Mouse (Mus musculus): ENCODE results near the gene Dnaic1.
A peak's percentile ranks its signal among the peaks of the same experiment; 100 is the strongest.

Gene Dnaic1

DNA sequence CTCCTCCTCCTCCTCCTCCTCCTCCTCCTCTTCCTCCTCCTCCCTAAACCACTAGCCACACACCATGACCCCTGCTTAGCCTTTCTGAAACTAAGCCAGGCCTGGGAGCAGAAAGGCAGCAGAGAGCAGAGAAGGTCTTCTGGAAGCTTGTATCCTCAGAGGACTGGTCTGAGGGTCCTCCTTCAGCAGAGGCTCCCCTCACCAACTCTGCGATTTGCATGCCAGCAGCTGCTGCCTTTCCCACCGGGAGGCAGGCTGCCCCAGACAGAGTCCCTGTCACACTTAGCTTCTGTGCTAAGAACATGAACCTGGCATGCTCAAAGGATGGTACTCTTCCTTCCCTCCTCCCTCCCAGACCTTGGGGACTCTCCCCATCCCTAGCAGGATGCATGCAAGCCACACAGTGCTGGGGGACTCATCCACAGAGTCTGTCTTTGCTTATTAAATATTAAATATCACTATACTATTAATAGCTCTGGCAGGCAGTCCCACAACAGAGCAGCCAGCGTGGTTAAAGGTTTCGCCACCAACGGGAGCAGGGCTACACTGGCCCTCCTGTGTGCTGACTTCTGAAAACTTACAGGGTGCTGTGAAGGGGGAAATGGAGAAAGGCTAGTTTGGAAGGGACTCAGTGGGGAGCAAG lies 13.1 kb upstream of the Dnaic1 start:
- TF ChIP-seq GATA4 (IDR thresholded peaks at IDR 0.05; ENCODE audit: insufficient replicate concordance, low read length), result no peak

DNA sequence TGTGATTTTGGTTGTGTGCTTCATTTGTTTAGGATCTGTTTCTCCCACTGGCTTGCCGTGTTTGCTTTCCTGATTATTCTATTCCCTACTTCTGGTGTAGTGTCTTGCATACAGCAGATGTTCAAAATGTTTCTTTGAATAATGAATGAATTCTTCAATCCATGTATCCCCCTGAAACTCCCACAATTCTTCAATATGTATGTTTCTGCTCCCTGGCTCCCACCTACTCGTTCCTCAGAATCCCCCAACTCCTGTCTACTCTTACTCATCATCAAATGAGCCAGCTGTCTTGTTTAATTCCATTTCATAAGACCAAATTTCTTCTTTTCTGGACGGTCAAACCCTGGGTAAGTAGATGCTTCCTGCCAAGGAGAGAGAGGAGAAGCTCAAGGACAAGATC lies 12.5 kb upstream of the Dnaic1 start:
- TF ChIP-seq GATA4 (IDR thresholded peaks at IDR 0.05; ENCODE audit: insufficient replicate concordance, low read length), result no peak

DNA sequence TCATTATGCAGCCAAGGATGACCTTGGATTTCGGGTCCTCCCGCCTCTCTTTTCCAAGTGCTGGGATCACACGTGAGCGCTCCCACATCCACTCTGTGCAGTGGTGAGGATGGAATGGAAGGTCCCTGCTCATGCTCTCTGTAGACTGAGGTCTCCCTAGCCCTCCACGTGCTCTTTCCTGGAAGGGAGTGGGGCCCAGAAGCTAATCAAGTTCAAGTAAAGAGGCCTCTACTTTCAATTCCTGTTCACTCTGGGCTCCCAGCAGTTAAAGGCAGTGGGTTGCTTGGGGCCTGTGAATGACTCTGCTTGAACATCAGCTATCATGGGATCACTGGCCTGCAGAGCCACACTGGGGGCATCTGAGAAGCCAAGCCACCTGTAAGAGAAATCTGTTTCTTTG lies 6.3 kb upstream of the Dnaic1 start:
- no peak for TF ChIP-seq GATA4 (IDR thresholded peaks at IDR 0.05; ENCODE audit: insufficient replicate concordance, low read length)

DNA sequence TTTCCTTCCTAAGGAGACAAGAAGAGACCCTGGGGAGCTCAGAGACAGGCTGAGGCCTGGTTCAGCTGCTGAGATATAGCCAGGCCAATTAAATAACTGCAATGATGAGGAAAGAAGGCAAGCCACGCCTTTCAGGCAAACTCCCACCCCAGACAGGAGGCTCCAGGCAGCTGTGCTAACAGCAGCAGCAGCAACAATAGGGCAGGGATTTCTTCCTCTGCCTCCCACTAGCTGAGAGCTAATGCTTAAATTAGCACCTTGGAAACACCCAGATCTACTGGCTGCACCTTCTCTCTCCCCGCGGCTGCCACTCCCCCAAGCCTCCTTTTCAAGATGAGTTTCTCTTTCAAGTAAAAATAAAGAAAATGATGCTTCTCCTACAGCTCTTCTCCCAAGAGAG lies 3.5 kb upstream of the Dnaic1 start:
- TF ChIP-seq GATA4 (IDR thresholded peaks at IDR 0.05; ENCODE audit: insufficient replicate concordance, low read length), result no peak

DNA sequence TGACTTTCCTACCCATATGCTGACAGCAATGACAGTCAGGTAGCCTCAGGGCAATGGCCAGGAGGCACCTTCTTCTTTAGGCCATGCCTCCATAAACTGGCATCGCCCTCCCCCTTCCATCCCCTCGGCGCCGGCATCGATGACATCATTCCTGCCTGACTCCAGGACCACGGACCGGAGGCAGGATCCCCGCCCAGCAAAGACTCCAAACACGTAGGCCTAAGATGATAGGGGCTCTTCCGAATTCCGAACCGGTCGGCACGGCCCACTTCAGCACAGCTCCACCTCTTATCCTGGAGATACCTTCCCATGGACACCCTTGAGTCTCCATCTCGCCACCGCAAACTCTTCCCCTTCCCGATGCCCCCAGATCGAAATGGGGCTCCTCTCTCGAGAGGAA lies 1.3 kb upstream of the Dnaic1 start:
- peak; percentile 40; the same call in 1 of the 2 replicates for TF ChIP-seq GATA4 (IDR thresholded peaks at IDR 0.05; ENCODE audit: insufficient replicate concordance, low read length)

DNA sequence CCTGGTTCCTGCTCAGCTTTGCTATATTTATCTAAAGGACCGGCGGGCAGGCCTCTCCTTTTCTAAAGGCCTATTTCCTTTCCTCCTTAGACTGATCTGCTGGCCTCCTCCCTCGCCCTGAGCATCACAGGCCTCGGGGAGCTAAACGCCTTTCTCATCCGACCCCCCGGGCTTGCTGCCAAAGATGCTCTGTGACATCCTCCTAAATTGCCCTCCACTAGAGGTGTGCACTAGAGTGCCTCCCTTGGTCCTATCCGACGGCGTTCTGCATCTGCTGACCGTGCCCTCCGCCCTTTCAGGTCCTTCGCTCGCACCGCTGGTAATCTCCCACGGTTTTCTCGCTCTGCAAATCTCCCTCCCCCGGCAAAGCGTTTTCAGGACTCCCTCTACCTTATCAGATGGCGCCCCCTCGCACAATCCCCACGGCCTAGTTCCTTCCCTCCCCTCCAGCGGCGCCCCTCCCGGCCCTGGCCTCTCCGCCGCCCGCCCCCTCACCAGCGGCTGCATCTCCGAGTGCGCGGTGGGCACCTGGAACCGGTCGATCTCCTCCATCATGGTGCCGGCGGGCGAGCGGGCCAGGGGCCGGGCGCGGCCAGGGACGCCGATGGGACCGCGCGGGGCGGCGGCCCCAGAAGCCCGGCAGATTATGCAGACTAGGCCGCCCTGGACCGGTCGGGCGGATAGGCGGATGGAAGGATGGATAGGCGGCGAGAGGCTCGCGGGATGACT lies 729 bp upstream of the Dnaic1 start:
- no peak for TF ChIP-seq GATA4 (IDR thresholded peaks at IDR 0.05; ENCODE audit: insufficient replicate concordance, low read length)

DNA sequence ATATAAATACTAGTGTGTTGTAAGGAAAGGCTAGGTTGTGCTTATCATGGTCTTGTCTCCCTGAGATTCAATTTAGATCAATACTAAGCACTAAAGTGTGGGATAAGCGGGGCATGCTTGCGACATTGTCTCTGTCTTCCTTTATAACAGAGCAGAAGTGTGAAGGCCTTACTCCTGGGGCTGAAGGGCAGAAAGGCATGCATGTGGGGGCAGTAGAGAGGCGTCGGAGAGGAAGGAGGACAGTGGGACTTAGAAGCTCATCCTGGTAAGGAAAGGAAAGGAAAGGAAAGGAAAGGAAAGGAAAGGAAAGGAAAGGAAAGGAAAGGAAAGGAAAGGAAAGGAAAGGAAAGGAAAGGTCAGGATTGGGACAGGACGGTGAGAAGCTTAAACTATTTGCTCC lies 1.9 kb downstream of the Dnaic1 start:
- TF ChIP-seq GATA4 (IDR thresholded peaks at IDR 0.05; ENCODE audit: insufficient replicate concordance, low read length), result no peak

DNA sequence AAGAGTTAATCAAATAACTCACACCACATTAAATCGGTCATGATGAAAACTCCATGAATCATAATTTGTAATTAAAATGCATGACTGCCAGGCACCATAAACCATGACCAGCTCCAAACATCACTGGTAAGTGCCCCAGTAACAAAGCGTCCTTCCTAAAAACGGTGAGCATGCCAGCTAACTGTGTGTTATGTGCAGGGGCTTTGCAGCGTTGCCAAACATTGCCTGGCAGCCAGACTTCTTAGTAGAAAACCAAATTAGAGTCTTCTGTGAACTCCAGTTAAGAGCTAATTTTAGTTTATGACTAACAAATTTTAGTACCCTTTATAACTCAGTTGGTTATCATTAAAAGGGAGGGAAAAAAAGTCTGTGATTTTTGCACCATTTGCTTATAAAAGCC lies 3.9 kb downstream of the Dnaic1 start:
- no peak for TF ChIP-seq GATA4 (IDR thresholded peaks at IDR 0.05; ENCODE audit: insufficient replicate concordance, low read length)

DNA sequence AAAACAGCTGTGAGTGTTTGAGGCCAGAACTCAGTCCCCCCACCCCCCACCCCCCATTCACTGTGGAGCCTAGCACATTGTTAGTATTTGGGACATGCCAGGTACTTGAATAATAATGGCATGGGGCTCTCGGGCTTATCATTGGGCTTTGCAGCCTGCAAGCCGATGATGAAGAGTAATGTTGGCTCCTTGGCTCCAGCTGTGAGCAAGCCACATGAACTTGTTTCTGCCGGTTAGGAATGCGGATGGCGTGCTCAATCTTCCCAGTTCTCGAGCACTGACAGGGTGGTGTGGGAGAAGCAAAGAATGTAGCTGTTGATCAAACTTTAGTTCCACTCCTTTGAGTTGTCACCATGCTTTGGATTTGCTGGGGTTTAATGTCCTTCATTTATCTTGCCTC lies 6.3 kb downstream of the Dnaic1 start:
- TF ChIP-seq GATA4 (IDR thresholded peaks at IDR 0.05; ENCODE audit: insufficient replicate concordance, low read length), result no peak

DNA sequence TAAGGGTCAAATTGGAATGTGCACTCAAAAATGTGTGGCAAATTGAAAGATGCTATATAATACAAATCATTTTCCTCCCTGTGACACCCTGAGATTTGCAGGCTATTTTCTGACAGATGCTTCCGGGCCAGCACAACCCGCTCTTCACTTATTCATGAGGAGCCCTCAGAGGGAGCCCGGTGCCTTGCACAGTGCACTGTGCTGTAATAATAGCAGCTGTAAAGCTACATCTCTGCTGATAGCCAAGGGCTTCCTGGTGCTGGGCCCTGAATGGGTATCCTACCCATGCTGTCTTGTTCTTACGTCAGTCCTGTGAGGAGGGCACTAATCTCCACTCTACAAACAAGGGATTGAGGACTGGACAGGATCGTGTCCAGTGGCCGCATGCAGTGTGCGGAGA lies 13.8 kb downstream of the Dnaic1 start:
- TF ChIP-seq GATA4 (IDR thresholded peaks at IDR 0.05; ENCODE audit: insufficient replicate concordance, low read length), result no peak

DNA sequence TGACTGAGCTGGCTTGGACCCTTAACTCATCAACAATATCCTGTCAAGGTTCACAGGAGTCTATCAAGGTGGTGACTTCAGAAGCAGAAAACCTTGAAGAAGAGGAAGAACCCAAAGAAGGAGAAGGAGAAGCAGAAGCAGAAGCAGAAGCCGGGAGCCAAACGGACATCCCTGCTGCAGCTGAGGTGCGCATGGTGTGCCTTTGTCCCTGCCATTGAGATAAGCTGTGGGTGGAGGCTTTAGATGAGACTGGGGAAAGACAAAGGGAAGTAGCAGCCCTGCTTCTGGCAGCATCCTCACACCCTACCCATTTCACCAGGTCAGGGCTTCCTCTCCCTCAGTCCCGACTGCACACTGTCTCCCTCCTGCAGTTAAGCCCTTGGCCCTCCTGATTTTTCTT lies 33.2 kb downstream of the Dnaic1 start:
- no peak for TF ChIP-seq GATA4 (IDR thresholded peaks at IDR 0.05; ENCODE audit: insufficient replicate concordance, low read length)

DNA sequence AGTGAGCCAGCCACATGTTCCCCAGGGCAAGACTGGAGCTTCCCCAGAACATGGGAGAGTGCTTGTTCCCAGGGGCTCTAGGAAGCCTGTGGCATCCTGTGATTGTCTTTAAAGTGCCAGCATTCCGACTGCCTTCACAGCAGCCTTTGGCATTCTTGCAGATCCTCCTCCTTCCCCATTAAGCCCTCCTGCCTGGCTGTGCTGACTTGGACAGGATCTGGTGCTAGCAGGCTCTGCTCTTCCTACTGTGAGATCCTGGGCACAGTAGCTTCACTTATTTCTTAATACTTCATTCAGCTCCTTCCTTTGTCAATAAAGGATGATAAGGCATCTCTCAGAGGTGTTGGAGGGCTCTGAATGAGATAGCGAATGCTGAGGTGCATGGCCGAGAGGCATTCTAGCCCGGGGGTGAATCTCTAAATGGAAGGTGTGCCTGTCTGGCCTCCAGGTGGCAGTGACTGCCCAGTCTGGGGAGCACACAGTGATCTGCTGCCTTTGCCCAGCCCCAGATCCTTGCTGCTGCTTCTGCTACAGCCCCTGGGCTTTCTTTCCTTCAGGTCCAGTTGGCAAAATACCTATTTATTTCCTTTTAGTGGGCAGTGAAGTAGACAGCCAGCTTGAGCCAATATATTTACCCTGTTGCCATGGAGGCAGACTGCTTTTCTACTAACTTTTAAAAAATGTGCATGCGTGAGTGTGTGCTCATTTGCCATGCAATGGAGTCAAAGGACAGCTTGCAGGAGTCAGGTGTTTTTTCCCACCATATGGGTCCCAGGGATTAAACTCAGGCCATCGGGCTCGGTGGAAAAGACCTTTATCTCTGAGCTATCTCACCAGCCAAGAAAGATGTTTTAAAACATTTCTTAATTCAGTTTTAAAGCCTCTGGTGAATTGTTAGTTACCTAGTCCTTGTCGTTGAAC lies 35.2 kb downstream of the Dnaic1 start:
- no peak for TF ChIP-seq GATA4 (IDR thresholded peaks at IDR 0.05; ENCODE audit: insufficient replicate concordance, low read length)

DNA sequence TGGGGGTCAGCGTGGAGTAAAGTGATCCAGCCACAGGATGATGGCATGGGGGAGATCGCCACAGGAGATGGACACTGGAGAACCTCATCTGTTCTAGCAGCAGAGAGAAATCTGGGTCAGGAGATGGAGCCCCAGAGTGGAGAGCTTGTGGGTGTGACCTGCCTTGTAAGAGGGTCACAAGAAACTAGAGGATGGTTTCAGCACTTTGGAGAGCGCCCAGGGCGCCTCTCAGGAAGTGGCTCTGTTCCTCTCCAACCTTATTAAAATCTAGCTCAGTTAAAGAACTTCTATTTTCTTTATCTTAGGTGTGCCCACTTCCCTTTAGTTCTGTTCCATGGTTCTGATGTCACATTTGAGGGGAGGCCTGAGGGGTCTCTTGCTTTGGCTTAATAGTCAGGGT lies 37.2 kb downstream of the Dnaic1 start:
- TF ChIP-seq GATA4 (IDR thresholded peaks at IDR 0.05; ENCODE audit: insufficient replicate concordance, low read length), result no peak

DNA sequence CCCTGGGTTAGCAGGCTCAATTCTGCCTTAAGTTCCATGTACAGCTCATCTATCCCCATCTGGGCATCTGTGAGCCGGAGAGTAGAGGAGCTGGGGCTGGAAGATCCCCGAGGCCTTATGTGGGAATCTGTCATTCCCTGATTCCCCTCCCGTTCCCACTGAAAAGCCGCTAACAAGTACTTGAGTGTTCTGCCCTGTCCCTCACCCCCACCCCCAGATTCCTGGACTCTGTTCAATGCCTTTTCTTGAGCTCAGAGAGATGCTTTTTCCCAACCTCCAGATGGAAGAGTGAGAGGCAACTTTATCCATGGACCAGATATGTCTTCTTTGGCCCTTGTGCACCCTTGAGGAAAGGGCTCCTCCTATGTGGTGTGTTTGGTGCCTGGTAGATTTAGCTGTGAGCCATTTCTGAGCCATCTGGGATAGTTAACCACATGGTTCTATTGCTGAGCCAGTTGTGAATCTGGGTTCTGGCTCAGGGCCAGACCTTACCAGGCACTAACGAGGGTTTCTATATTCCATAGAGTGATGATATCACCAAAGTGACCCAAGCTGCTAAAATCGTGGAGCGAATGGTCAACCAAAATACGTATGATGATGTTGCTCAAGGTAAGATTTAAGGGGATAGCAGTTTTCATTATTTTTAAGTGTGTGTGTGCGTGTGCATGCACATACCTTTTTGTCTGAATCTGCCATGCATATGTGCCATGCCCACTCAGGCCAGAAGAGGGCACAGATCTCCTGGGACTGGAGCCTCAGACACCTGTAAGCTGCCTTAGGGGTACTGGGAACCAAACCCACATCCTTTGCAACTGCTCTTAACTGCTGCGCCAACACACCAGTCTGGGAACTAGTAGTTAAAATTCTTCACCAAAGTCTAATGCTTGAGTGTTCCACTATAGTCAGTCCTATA lies 40.4 kb downstream of the Dnaic1 start:
- TF ChIP-seq GATA4 (IDR thresholded peaks at IDR 0.05; ENCODE audit: insufficient replicate concordance, low read length), result no peak

DNA sequence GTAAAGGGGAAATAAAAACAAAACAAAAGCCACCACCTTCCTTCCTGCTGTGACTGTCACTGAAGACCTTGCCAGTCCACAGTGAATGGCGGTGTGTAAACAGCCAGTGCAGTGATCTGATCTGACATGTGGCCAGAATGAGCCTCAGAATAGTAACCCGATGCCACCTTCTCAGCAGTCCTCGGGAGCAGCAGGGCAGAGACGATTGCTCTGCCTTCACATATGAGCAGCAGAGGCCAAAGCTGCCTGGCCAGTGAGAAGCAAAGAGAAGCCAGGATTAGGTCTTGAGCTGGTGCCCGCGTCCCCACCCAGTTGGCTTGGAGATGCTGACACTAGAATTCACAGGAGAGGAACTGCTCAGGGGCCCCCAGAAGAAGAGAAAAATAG lies 41.0 kb downstream of the Dnaic1 start:
- no peak for TF ChIP-seq GATA4 (IDR thresholded peaks at IDR 0.05; ENCODE audit: insufficient replicate concordance, low read length)
